Mouse (Mus musculus) embryonic stem cell, embryonic (primary cell): ENCODE data around the gene Actb.

Experiments
- CTCF ChIA-PET, 4 experiments: fragments of 300-600 bp in 2 of 4; fragments of 350-600 bp in 2 of 4; sonication (Branson Sonifier 250); formaldehyde crosslinking; loops; one replicate each; lab custom pipeline; 2022; ENCODE audit warnings: inconsistent platforms in 2 of 4; lab: Charles Lee
- POLR2A ChIA-PET, 4 experiments: fragments of 300-600 bp in 2 of 4; fragments of 350-600 bp in 2 of 4; sonication (Branson Sonifier 250); formaldehyde crosslinking; loops; one replicate each; lab custom pipeline; 2022; ENCODE audit warnings: antibody characterized with exemption in 4 of 4, inconsistent platforms in 1 of 4; lab: Charles Lee

Gene Actb

DNA sequence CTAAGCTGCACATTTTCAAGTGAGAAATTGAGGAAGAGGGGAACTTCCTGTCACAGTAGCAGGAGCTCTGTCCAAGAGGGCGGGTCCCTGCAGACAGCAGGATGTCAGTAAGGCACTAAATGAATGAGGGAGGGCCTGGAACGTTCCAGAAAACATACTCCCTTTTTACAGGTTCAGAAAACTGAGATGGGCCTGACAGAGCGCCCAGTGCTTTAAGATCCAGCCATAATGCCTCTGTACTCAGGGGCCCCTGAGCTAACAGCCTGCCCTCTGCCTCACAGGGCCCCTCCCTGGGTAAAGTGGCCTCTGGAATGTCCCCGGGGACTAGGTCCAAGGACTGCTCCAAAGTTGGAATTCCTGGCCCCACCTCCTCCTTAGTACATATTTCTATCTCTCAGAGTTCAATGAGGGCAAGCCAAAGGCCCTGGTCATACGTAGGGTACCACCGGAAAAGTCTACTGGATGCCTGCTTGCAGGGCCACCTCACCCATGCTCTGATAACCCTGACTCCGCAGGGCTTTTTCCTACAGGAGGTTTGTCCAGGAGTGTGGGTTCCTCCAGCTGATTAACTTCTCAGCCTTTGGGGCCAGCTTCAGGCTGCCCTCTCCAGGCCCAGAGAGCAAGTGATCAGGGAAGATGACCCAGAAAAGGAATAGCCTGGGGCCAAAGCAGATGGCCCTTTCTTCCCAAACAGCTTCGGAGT is 3.2 kb upstream of the Actb start:
- POLR2A ChIA-PET, result interaction anchor here (0.6 to 47.9 kb wide), 23 partner anchors 7 to 458 kb away, joined by 3 to 2066 read pairs (median 4); partner anchors contain the start of genes Fbxl18 (in 3 of the 4), Actb (in 2 of the 4) and Fscn1 (in 1 of the 4)
- CTCF ChIA-PET, result interaction anchor here in 2 of 4 experiments (0.6 to 6.2 kb wide), 10 partner anchors 15 to 362 kb away, joined by 3 to 33 read pairs (median 4); partner anchors contain the start of gene Fbxl18 (in 1 of the 2)

- POLR2A ChIA-PET, result interaction anchor here (0.5 to 47.9 kb wide), 23 partner anchors 8 to 256 kb away, joined by 3 to 2066 read pairs (median 4); partner anchors contain the start of genes Fbxl18 (in 3 of the 4), Actb (in 2 of the 4) and Fscn1 (in 1 of the 4)
Measured at GRCm38 (mm10) chr5:142908941-142909575, 2.5 kb upstream of the Actb start.

DNA sequence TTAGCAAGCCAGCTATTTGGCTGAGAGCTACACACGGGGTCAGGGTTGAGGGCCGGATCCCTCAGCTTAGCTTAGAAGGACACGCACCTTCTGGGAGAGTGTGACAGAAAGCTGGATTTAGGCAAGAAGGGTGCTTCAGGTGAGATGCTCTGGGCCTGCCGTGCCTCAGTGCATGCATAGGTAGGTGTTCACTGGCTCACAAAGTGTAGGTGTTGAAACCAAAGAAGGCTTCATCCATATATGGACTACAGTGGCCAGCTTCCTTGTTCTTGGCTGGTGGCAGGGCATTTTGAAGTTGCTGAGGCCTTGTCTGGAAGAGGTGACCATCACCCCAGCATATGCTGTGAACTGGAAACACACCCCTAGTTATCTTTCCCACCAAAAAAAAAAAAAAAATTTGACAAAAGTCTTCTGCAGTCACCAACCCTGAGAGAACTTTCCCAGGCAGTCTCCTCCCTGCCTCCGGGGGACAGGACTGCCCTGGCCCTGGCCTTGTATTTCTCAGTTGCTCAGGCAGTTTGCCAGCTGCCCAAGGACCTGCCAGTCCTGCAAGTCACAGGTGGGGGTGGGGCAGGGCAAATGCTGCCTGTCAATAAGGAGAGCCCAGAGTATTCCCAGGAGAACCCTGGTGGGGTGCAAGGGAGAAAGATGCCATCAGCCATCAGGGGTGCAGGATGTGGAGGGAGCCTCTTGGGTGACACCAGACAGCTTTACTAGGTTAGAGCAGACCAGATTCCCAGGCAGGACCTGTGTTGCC is 1.4 kb upstream of the Actb start:
- ChIA-PET POLR2A (interaction anchor here in 3 of 4 experiments (0.6 to 47.9 kb wide), 23 partner anchors 9 to 1347 kb away, joined by 3 to 2066 read pairs (median 7); partner anchors contain the start of genes Fbxl18 (in 3 of the 3), Actb (in 2 of the 3) and Fscn1 (in 1 of the 3)), CTCF (interaction anchor here in 2 of 4 experiments (0.7 to 6.2 kb wide), 3 partner anchors 23 to 1879 kb away, joined by 3 to 33 read pairs (median 5); no protein-coding TSS in a partner anchor)

More at GRCm38 (mm10) chr5:142908941-142909575, 2.5 kb upstream of the Actb start:
- CTCF ChIA-PET, result interaction anchor here in 3 of 4 experiments (0.7 to 6.2 kb wide), 9 partner anchors 14 to 1878 kb away, joined by 3 to 33 read pairs (median 5); partner anchors contain the start of gene Fbxl18 (in 1 of the 3)

- ChIA-PET CTCF (interaction anchor here (1.1 to 6.2 kb wide), 10 partner anchors 18 to 53 kb away, joined by 3 to 37 read pairs (median 5); no protein-coding TSS in a partner anchor), POLR2A (interaction anchor here (0.5 to 47.9 kb wide), 95 partner anchors 9 to 1464 kb away, joined by 3 to 2066 read pairs (median 8); partner anchors contain the start of genes Fbxl18 (in 4 of the 4), Actb (in 2 of the 4), Fscn1 (in 2 of the 4) and Rnf216 (in 2 of the 4))
Measured at GRCm38 (mm10) chr5:142907048-142907802, 671 bp upstream of the Actb start.

DNA sequence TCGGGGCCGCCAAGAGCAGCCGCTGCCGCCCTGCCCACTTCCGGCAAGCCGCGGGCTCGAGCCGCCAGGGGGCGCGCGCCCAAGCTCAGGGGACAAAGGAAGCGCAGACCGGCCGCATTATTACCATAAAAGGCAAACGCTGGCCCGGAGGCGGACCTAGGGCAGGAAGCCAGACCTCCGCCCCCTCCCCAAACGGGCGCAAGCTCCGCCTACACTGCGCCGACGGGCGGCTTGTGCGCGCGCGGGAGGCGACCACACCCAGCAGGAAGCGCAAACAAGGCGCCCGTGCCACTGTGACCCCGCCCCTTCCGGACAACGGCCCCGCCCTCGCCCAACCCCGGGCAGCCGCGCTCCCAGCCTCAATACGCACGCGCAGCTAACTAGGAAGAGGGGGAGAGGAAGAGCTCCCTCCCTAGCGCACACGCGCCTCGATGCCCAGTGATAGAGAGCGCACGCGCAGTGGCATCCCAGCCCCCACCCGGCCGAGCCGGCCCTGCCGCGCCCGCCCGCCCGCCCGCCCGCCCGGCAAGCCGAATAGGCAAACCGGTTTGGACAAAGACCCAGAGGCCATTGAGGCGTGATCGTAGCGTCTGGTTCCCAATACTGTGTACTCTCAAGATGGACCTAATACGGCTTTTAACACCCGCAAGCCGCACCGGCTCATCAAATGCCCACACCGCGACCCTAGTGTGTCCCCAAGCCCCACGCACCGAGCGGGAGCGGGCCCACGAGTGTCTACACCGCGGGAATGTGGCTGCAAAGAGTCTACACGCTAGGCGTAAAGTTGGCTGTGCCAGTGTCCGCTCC is 626 bp downstream of the Actb start:
- POLR2A ChIA-PET, result interaction anchor here (0.5 to 47.9 kb wide), 183 partner anchors 8 to 716 kb away, joined by 3 to 2066 read pairs (median 4); partner anchors contain the start of genes Fbxl18 (in 4 of the 4), Tnrc18 (in 4 of the 4), Fscn1 (in 3 of the 4) and Rnf216 (in 3 of the 4)

GRCm38 (mm10) chr5:142905038-142905695 is 1.4 kb downstream of the Actb start:
- CTCF ChIA-PET, result interaction anchor here (0.5 to 6.2 kb wide), 28 partner anchors 10 to 476 kb away, joined by 3 to 37 read pairs (median 4); partner anchors contain the start of genes E130309D02Rik (in 1 of the 4), Fbxl18 (in 1 of the 4) and Rnf216 (in 1 of the 4)

More for the DNA sequence above, 626 bp downstream of the Actb start:
- CTCF ChIA-PET, result interaction anchor here (0.5 to 6.2 kb wide), 33 partner anchors 9 to 555 kb away, joined by 3 to 37 read pairs (median 4); partner anchors contain the start of genes E130309D02Rik (in 1 of the 4), Fbxl18 (in 1 of the 4) and Rnf216 (in 1 of the 4)

GRCm38 (mm10) chr5:142904208-142905037 is 2.1 kb downstream of the Actb start:
- ChIA-PET CTCF (interaction anchor here in 2 of 4 experiments (0.7 to 2.9 kb wide), 12 partner anchors 9 to 394 kb away, joined by 3 to 37 read pairs (median 4); partner anchors contain the start of gene Fbxl18 (in 1 of the 2)), POLR2A (interaction anchor here (0.5 to 47.9 kb wide), 58 partner anchors 7 to 1068 kb away, joined by 3 to 2066 read pairs (median 7); partner anchors contain the start of genes Fbxl18 (in 3 of the 4), Actb (in 2 of the 4), Rnf216 (in 2 of the 4) and Tnrc18 (in 2 of the 4))

More at GRCm38 (mm10) chr5:142905038-142905695, 1.4 kb downstream of the Actb start:
- POLR2A ChIA-PET, result interaction anchor here (0.5 to 47.9 kb wide), 174 partner anchors 8 to 913 kb away, joined by 3 to 2066 read pairs (median 5); partner anchors contain the start of genes Fbxl18 (in 4 of the 4), Fscn1 (in 3 of the 4), Rnf216 (in 3 of the 4) and Tnrc18 (in 3 of the 4)

DNA sequence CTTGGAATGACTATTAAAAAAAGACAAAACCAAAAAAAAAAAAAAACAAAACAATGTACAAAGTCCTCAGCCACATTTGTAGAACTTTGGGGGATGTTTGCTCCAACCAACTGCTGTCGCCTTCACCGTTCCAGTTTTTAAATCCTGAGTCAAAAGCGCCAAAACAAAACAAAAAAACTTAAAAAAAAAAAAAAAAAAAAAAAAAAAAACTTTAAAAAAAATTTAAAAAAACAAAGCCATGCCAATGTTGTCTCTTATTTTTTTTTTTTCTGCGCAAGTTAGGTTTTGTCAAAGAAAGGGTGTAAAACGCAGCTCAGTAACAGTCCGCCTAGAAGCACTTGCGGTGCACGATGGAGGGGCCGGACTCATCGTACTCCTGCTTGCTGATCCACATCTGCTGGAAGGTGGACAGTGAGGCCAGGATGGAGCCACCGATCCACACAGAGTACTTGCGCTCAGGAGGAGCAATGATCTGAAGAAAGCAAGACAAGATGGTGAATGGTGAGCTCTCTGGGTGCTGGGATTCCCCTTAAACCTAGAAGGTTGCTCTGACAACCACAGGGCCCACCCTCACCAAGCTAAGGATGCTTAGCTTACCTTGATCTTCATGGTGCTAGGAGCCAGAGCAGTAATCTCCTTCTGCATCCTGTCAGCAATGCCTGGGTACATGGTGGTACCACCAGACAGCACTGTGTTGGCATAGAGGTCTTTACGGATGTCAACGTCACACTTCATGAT is 2.9 kb downstream of the Actb start:
- ChIA-PET POLR2A (interaction anchor here (0.5 to 47.9 kb wide), 43 partner anchors 6 to 1069 kb away, joined by 3 to 2066 read pairs (median 6); partner anchors contain the start of genes Fbxl18 (in 3 of the 4), Actb (in 2 of the 4), Fscn1 (in 1 of the 4) and Rnf216 (in 1 of the 4)), CTCF (interaction anchor here in 1 of 4 experiments (0.7 kb wide), 2 partner anchors 41 to 221 kb away, joined by 3 to 4 read pairs; no protein-coding TSS in a partner anchor)

DNA sequence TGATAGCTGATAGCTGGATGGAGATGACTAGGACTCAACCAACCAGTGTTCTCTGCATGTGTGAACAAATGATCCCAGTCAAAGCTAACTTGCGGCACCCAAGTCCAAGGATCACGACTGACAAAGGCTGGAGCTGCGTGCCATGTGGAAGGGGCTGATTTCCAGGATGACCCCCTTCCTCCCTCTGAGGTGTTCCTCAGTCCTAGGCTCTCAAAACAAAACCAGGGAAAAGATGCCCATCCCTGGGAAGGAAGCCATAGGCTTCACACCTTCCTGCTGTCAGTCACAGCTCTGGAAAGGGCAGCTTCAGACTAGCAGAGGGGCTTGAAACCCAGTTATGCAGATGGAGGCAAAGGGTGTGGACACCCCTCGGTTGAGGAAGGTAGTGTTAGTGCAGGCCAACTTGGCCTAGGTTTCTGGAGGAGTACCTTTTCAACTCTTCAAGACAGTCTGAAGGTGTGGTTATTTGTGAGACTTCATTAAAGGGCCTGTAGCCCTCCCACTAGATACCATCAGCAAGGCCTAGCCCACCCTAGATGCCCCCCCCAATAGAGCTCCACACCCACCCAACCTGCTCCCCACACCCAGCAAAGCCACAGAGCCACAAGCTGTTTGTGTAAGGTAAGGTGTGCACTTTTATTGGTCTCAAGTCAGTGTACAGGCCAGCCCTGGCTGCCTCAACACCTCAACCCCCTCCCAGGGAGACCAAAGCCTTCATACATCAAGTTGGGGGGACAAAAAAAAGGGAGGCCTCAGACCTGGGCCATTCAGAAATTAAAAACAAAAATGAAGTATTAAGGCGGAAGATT is 3.8 kb downstream of the Actb start:
- ChIA-PET CTCF (interaction anchor here in 1 of 4 experiments (0.6 kb wide), 1 partner anchor 48 kb away, joined by 3 read pairs; no protein-coding TSS in a partner anchor), POLR2A (interaction anchor here (0.5 to 47.9 kb wide), 40 partner anchors 5 to 591 kb away, joined by 3 to 2066 read pairs (median 5); partner anchors contain the start of genes Fbxl18 (in 3 of the 4), Actb (in 2 of the 4) and Fscn1 (in 1 of the 4))

- CTCF ChIA-PET, result interaction anchor here in 3 of 4 experiments (0.6 kb wide), 4 partner anchors 23 to 132 kb away, joined by 3 to 6 read pairs (median 3); no protein-coding TSS in a partner anchor
Measured at GRCm38 (mm10) chr5:142901846-142902505, 4.6 kb downstream of the Actb start.

GRCm38 (mm10) chr5:142901355-142901802 is 5.2 kb downstream of the Actb start:
- ChIA-PET POLR2A (interaction anchor here (0.6 to 47.9 kb wide), 45 partner anchors 4 to 683 kb away, joined by 3 to 2066 read pairs (median 4); partner anchors contain the start of genes Fbxl18 (in 3 of the 4), Actb (in 2 of the 4) and Fscn1 (in 1 of the 4)), CTCF (interaction anchor here in 3 of 4 experiments (0.6 to 1.0 kb wide), 4 partner anchors 22 to 133 kb away, joined by 3 to 6 read pairs (median 4); no protein-coding TSS in a partner anchor)

More at GRCm38 (mm10) chr5:142901846-142902505, 4.6 kb downstream of the Actb start:
- POLR2A ChIA-PET, result interaction anchor here (0.6 to 47.9 kb wide), 47 partner anchors 5 to 496 kb away, joined by 3 to 2066 read pairs (median 5); partner anchors contain the start of genes Fbxl18 (in 3 of the 4), Actb (in 2 of the 4) and Fscn1 (in 2 of the 4)
